Mouse (Mus musculus) heart, adult 2 months (tissue): ENCODE measurements around the gene Rbm6. TPM values are rescaled to one million over a fixed set of nuclear protein-coding genes. Genes with fewer than 3 reads are reported as not detected.

Source experiments
- DNase-seq, 2 experiments: peaks; one replicate each; pipeline ENCODE4 v3.0.0; 2021
- H3K27ac ChIP-seq: fragments of 200-600 bp; 2 replicates; pipeline ENCODE4 v1.8.1; 2022
- H3K27me3 ChIP-seq: fragments of 200-500 bp; 2 replicates; pipeline ENCODE4 v1.6.1; 2012; ENCODE audit warnings: mild to moderate bottlenecking, low read length, inconsistent platforms, mixed read lengths; ENCODE audit not compliant: control insufficient read depth, insufficient read depth
- H3K36me3 ChIP-seq: fragments of 200-500 bp; 2 replicates; pipeline ENCODE4 v1.6.1; 2012; ENCODE audit warnings: low read length, inconsistent platforms; ENCODE audit not compliant: control insufficient read depth, insufficient read depth
- H3K4me1 ChIP-seq: fragments of 200-500 bp; 2 replicates; pipeline ENCODE4 v1.6.1; 2011; ENCODE audit warnings: low read length; ENCODE audit not compliant: control insufficient read depth, insufficient read depth
- H3K4me3 ChIP-seq: fragments of 200-600 bp; 2 replicates; pipeline ENCODE4 v1.8.1; 2022
- H3K79me2 ChIP-seq: fragments of 200-500 bp; replicated peaks from 2 replicates; pipeline ENCODE4 v1.6.1; 2012; ENCODE audit warnings: mild to moderate bottlenecking, inconsistent platforms, low read length, moderate library complexity, mixed read lengths; ENCODE audit not compliant: control insufficient read depth, insufficient read depth
- H3K9ac ChIP-seq: fragments of 200-500 bp; 2 replicates; pipeline ENCODE4 v1.6.1; 2012; ENCODE audit warnings: low read depth, mild to moderate bottlenecking, control low read depth, inconsistent platforms, low read length, mixed read lengths
- CTCF ChIP-seq: fragments of 200-600 bp; IDR thresholded peaks from 2 replicates; pipeline ENCODE4 v1.8.1; 2022; ENCODE audit warnings: antibody characterized with exemption, mild to moderate bottlenecking, moderate library complexity
- EP300 ChIP-seq: fragments of 200-500 bp; IDR thresholded peaks from 2 replicates; pipeline ENCODE4 v1.6.1; 2011; ENCODE audit warnings: low read depth, low read length, control low read depth; ENCODE audit not compliant: insufficient read depth
- POLR2A ChIP-seq: fragments of 200-500 bp; IDR thresholded peaks from 2 replicates; pipeline ENCODE4 v1.6.1; 2011; ENCODE audit warnings: mild to moderate bottlenecking, low read depth, low read length, control low read depth; ENCODE audit not compliant: insufficient read depth
- WGBS: fragments of 180-500 bp; shearing (Covaris S2); methylation state at CpG from one replicate; pipeline ENCODE4 v1.1.7; 2018; 5-methylcytosine and 5-hydroxymethylcytosine counted together
- intact Hi-C: fragments of 180-260 bp; cut with DNase I; formaldehyde crosslinking; loops from one replicate; pipeline ENCODE4 v1.15.1; 2025
- polyA plus RNA-seq: library from polyadenylated mRNA; depleted of rRNA; stranded (reverse); fragments of >200 nt; gene quantifications from 2 replicates; pipeline ENCODE4 v1.2.3, GENCODE M21; 2012
- total RNA-seq, 2 experiments: library from RNA; stranded (reverse); gene quantifications; 2 replicates each; pipeline ENCODE4 v1.2.3; 2021

The Rbm6 gene
- total and polyA plus RNA-seq, 3 experiments: 8.3 to 31.2 (median 29.8) TPM

DNA sequence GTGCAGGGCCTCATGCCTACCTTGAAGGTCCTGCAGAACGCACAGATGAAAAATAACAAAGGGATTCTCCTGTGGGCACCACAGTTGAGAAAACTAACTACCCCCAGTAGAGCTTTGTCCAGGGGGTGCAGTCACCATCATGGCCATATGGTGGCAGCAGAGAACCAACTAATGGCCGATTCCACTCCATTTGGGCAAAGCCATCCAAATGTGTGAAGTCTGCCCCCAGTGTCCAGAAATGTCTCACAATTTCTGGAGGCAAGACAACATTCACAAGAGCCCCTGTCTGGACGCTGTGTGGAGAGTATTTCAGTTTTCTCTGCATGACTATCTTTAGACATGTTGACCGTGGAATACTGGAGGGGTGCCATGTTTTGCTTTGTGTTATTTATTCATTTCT lies 31.7 kb upstream of the Rbm6 start:
- Histone ChIP-seq H3K9ac (no peak overlapping the region), H3K27ac (no peak overlapping the region; the same call in 1 of the 2 replicates), H3K79me2 (no peaks in the 10 kb centered on the region), H3K4me1 (peaks cover 4% of the 10 kb centered on the region), H3K36me3 (no peaks in the 10 kb centered on the region), H3K4me3 (no peak overlapping the region), H3K27me3 (no peaks in the 10 kb centered on the region)
- peak; percentile 86 to 92 for DNase-seq
- under 1% methylated on average over 4 of the region's 4 CpGs for WGBS
- TF ChIP-seq EP300: peak; percentile 97
- peak; percentile 96 for TF ChIP-seq CTCF
- TF ChIP-seq POLR2A: no peak
- intact Hi-C loops: loop anchor here (1.0 to 5.0 kb wide), 4 partner anchors 58 to 164 kb away; partner anchors contain the start of gene Amigo3

DNA sequence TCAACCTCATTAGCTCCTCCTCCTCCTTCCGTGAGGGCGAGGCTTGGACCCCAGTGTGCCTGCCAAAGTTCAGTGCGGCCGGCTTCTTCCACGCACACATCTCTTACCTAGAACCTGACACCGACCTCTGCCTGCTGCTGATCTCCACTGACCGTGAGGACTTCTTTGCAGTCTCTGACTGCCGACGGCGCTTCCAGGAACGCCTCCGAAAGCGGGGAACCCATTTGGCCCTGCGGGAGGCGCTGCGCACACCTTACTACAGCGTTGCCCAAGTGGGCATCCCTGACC lies 28.5 kb upstream of the Rbm6 start:
- no peak for DNase-seq
- H3K36me3 ChIP-seq: no peaks in the 10 kb centered on the region
- WGBS: 72% methylated on average over 17 of the region's 17 CpGs
- no peak overlapping the region for H3K9ac ChIP-seq
- intact Hi-C loops: loop anchor here (5.0 kb wide), 1 partner anchor 151 kb away; the partner anchor contains the start of gene Amigo3
- no peak overlapping the region for H3K4me3 ChIP-seq
- H3K4me1 ChIP-seq: peaks cover 4% of the 10 kb centered on the region
- no peaks in the 10 kb centered on the region for H3K79me2 ChIP-seq
- no peak overlapping the region for H3K27ac ChIP-seq
- no peak for TF ChIP-seq EP300
- TF ChIP-seq POLR2A: no peak
- no peak for TF ChIP-seq CTCF
- no peaks in the 10 kb centered on the region for H3K27me3 ChIP-seq

DNA sequence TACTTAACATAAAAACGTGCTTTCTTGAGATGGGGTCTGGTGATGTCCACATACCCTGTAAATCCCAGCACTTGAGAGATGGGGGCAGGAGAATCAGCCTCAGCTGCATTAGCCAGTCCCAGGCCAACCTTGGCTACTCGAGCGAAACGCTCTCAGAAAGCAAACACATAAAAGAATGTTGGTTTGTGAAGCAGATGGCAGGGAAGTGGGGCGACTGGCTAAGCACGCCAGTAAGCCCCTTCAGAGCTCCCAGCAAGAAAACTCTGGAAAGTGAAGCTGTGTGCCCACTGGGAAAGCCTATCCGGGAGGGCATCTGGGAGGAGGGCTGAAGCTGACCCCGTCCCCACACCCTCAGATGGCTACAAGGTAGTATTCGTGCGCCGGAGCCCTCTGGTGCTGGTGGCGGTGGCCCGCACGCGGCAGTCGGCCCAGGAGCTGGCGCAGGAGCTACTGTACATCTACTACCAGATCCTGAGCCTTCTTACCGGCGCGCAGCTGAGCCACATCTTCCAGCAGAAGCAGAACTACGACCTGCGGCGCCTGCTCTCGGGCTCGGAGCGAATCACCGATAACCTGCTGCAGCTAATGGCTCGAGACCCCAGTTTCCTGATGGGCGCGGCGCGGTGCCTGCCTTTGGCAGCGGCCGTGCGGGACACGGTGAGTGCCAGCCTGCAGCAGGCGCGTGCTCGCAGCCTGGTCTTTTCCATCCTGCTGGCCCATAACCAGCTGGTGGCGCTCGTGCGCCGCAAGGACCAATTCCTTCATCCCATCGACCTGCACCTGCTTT lies 28.0 kb upstream of the Rbm6 start:
- no peak overlapping the region for H3K9ac ChIP-seq
- TF ChIP-seq CTCF (peak; percentile 54), POLR2A (no peak)
- H3K79me2 ChIP-seq: no peaks in the 10 kb centered on the region
- no peaks in the 10 kb centered on the region for H3K36me3 ChIP-seq
- intact Hi-C loops: loop anchor here (5.0 kb wide), 1 partner anchor 151 kb away; the partner anchor contains the start of gene Amigo3
- H3K27ac ChIP-seq: no peak overlapping the region
- no peaks in the 10 kb centered on the region; the same call in 1 of the 2 replicates for H3K4me1 ChIP-seq
- no peak for DNase-seq
- H3K27me3 ChIP-seq: no peaks in the 10 kb centered on the region
- H3K4me3 ChIP-seq: no peak overlapping the region
- 61% methylated on average over 44 of the region's 44 CpGs for WGBS

- intact Hi-C loops: loop anchor here (5.0 kb wide), 1 partner anchor 152 kb away; the partner anchor contains the start of gene Amigo3
- Histone ChIP-seq H3K36me3 (no peaks in the 10 kb centered on the region), H3K79me2 (no peaks in the 10 kb centered on the region), H3K27ac (no peak overlapping the region), H3K4me1 (no peaks in the 10 kb centered on the region), H3K4me3 (no peak overlapping the region), H3K9ac (no peak overlapping the region), H3K27me3 (no peaks in the 10 kb centered on the region)
- DNase-seq: no peak
- 79% methylated on average over 12 of the region's 12 CpGs for WGBS
- TF ChIP-seq EP300: no peak
- no peak for TF ChIP-seq CTCF
- no peak for TF ChIP-seq POLR2A
Observed at GRCm38 (mm10) chr9:107899855-107900254, 26.8 kb upstream of the Rbm6 start.

DNA sequence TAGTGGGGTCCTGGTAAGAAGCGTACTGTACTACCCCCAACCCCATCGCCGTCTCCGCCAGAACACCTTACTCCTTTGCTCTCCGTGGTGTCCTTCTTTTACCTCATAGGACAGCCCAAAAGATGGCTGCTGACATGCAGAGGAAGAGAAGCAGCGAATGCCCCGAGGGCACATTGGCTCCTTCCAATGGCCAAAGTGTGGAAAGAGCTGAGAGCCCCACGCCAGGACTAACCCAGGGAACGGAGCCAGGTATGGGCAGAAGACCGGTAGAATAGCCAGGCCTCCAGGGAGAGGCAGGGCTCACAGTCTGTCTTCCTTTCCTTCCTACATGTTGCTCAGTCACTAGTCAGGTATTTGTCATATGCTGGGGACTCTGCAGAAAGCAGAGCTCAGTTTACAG lies 25.5 kb upstream of the Rbm6 start:
- no peaks in the 10 kb centered on the region for H3K4me1 ChIP-seq
- intact Hi-C loops: no loop called here
- no peak overlapping the region for H3K4me3 ChIP-seq
- no peaks in the 10 kb centered on the region for H3K79me2 ChIP-seq
- H3K27ac ChIP-seq: no peak overlapping the region
- no peaks in the 10 kb centered on the region for H3K27me3 ChIP-seq
- DNase-seq: no peak
- H3K36me3 ChIP-seq: no peaks in the 10 kb centered on the region
- no peak overlapping the region for H3K9ac ChIP-seq
- TF ChIP-seq CTCF (no peak), POLR2A (no peak), EP300 (no peak)
- 87% methylated on average over 10 of the region's 10 CpGs for WGBS

GRCm38 (mm10) chr9:107891023-107891422 lies 18.0 kb upstream of the Rbm6 start:
- Histone ChIP-seq H3K27me3 (no peaks in the 10 kb centered on the region), H3K9ac (no peak overlapping the region), H3K4me1 (peaks cover 2% of the 10 kb centered on the region), H3K79me2 (0 out of 2 replicates have a peak, but pooled peaks cover 2% of the 10 kb centered on the region), H3K27ac (no peak overlapping the region), H3K4me3 (no peak overlapping the region), H3K36me3 (no peaks in the 10 kb centered on the region)
- intact Hi-C loops: no loop called here
- no peak for DNase-seq
- TF ChIP-seq EP300: no peak
- no peak for TF ChIP-seq POLR2A
- TF ChIP-seq CTCF: peak; percentile 62
- WGBS: 100% methylated on average over 1 of the region's 1 CpGs
